Mouse (Mus musculus) kidney, postnatal 0 days (tissue): ENCODE data around the gene Gm10837. TPM values are rescaled to one million over a fixed set of nuclear protein-coding genes. Genes with fewer than 3 reads are reported as not detected.

Experiments used
- ATAC-seq: fragments of 200-750 bp; cut with Nextera tagmentation; replicated peaks from 2 replicates; pipeline ENCODE4 v1.8.0; 2017; ENCODE audit warnings: low read depth, moderate number of reproducible peaks, moderate TSS enrichment, moderate library complexity; ENCODE audit not compliant: low FRiP score
- DNase-seq: peaks from one replicate; pipeline ENCODE4 v3.0.0-alpha.2; 2016; ENCODE audit warnings: low spot score
- H3K27ac ChIP-seq: fragments of 300-500 bp; sonication (generic); 2 replicates; pipeline ENCODE4 v1.5.1; 2014; ENCODE audit warnings: mild to moderate bottlenecking
- H3K27me3 ChIP-seq: fragments of 300-500 bp; sonication (generic); 2 replicates; pipeline ENCODE4 v1.6.1; 2014; ENCODE audit warnings: low read length, mixed read lengths; ENCODE audit not compliant: insufficient read depth
- H3K36me3 ChIP-seq: fragments of 300-500 bp; sonication (generic); 2 replicates; pipeline ENCODE4 v1.6.1; 2014; ENCODE audit warnings: low read length, mixed read lengths; ENCODE audit not compliant: insufficient read depth
- H3K4me1 ChIP-seq: fragments of 300-500 bp; sonication (generic); replicated peaks from 2 replicates; pipeline ENCODE4 v1.6.1; 2014; ENCODE audit warnings: antibody characterized with exemption, low read length, mixed read lengths; ENCODE audit not compliant: insufficient read depth
- H3K4me2 ChIP-seq: fragments of 300-500 bp; sonication (generic); 2 replicates; pipeline ENCODE4 v1.6.1; 2014; ENCODE audit warnings: mild to moderate bottlenecking, low read length, moderate library complexity, mixed read lengths
- H3K4me3 ChIP-seq: fragments of 300-500 bp; sonication (generic); replicated peaks from 2 replicates; pipeline ENCODE4 v1.5.1; 2014; ENCODE audit warnings: low read depth, low read length
- H3K9ac ChIP-seq: fragments of 300-500 bp; sonication (generic); 2 replicates; pipeline ENCODE4 v1.6.1; 2014; ENCODE audit warnings: low read depth, low read length
- H3K9me3 ChIP-seq: fragments of 300-500 bp; sonication (generic); replicated peaks from 2 replicates; pipeline ENCODE4 v1.6.1; 2016; ENCODE audit warnings: low read length, inconsistent platforms, mixed read lengths
- CTCF ChIP-seq: IDR thresholded peaks from 2 replicates; pipeline ENCODE4 v1.5.1; 2016; ENCODE audit warnings: antibody characterized with exemption, low read depth, mild to moderate bottlenecking, moderate library complexity
- WGBS: fragments of 180-500 bp; shearing (Covaris S2); extraction: QIAGEN DNeasy Blood & Tissue Kit; methylation state at CpG from one replicate; pipeline ENCODE4 v1.1.7; 2014; 5-methylcytosine and 5-hydroxymethylcytosine counted together
- polyA plus RNA-seq: library from polyadenylated mRNA; unstranded; fragments of >200 nt; fragmentation: Nextera tagmentation; extraction: Ambion mirVana; gene quantifications from 2 replicates; pipeline ENCODE4 v1.2.1, GENCODE M21; 2015

Gene Gm10837
- polyA plus RNA-seq, 1 experiment from 2014 or later = not detected

GRCm38 (mm10) chr14:122528475-122528874 is 38.1 kb downstream of the Gm10837 start:
- DNase-seq (no peak), ATAC-seq (no peak)
- no peaks in the 10 kb centered on the region for H3K27me3 ChIP-seq
- H3K9ac ChIP-seq = no peak overlapping the region
- TF ChIP-seq CTCF = no peak
- no peaks in the 10 kb centered on the region for H3K4me1 ChIP-seq
- no peaks in the 10 kb centered on the region for H3K9me3 ChIP-seq
- H3K36me3 ChIP-seq = no peaks in the 10 kb centered on the region
- no peak overlapping the region for H3K4me3 ChIP-seq
- 80% methylated on average over 4 of the region's 4 CpGs for WGBS
- no peak overlapping the region for H3K4me2 ChIP-seq
- no peak overlapping the region for H3K27ac ChIP-seq

DNA sequence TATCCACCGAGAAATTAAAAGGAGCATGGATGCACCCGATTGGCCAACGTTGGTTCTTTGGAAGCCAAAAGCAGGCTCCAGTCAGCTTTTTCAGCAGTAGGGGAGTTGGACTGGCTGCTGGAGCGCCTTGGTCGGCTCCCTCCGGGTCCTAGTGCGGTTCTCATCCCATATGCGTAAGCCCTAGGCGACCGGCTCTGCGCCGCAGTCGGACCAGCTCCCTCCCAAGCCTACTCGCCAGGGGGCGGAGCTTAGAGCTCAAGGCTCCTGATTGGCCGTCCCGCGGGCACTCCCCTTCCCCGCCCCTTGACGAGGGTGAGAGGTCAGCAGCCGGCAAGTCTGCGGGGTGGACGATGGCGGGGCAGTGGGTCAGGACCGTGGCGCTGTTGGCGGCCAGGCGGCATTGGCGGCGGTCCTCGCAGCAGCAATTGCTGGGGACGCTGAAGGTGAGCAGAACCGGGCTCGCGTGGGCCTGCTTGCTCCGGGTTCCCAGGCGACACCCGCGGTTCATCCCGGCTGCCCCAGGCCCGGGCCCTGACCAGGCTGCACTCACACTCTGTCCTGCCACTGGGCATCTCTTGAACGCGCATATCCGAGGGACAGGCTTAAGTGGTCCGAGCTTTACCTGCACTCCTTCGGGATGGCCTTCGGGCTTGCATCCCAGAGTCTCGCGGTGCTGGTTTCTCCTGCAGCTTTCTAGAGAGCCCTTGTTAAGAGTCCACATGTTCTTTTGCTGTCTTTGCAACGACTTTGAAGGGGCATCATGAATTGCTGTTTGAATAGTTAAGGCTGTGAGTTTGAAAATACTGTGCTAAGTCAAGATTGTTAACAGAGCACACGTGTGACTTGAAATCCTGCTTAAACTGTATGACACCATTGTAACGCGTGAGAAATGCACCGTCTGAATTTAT is 43.9 kb downstream of the Gm10837 start, which contains the start of gene Pcca:
TSS of gene Pcca (plus strand) at position 308 of the 908 bp plus-strand sequence.
- no peaks in the 10 kb centered on the region for H3K9me3 ChIP-seq
- H3K4me2 ChIP-seq = peak within 1 kb of the TSS; percentile 88
- H3K27me3 ChIP-seq = no peaks in the 10 kb centered on the region
- H3K9ac ChIP-seq = peak within 1 kb of the TSS; percentile 64
- no peaks in the 10 kb centered on the region for H3K36me3 ChIP-seq
- ATAC-seq = peak; percentile 99
- peak within 1 kb of the TSS; percentile 74 for H3K4me3 ChIP-seq
- no peaks in the 10 kb centered on the region for H3K4me1 ChIP-seq
- 2% methylated on average over 53 of the region's 54 CpGs for WGBS
- peak within 1 kb of the TSS; percentile 75 for H3K27ac ChIP-seq
- 0 out of 2 replicates have a peak, but pooled peaks have one; percentile 18 for TF ChIP-seq CTCF
- DNase-seq = peak; percentile 95

DNA sequence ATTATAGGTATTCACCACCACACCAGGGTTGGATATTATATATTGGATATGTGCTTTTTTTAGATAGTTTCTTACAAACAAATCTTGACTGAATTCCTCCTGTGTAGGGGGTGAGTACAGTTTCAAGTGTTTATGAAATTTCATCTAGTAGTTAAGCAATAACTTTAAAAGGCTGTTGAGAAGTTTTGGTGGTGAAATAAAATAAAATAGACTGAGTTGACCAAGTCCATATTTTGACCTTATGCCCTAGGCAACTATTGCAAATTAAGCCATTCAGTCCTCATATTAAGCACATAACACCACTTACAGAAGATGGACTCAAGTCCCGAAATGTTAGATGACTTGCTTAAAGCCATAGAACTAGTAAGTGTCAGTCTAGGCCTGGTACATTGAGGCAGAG is 45.6 kb downstream of the Gm10837 start:
- no peaks in the 10 kb centered on the region for H3K36me3 ChIP-seq
- WGBS = 97% methylated on average over 1 of the region's 1 CpGs

More for the DNA sequence above, 45.6 kb downstream of the Gm10837 start:
- Histone ChIP-seq H3K4me3 (no peak overlapping the region), H3K4me2 (no peak overlapping the region), H3K9me3 (no peaks in the 10 kb centered on the region), H3K4me1 (no peaks in the 10 kb centered on the region), H3K9ac (no peak overlapping the region), H3K27me3 (no peaks in the 10 kb centered on the region), H3K27ac (no peak overlapping the region)
- no peak for ATAC-seq
- DNase-seq = no peak
- TF ChIP-seq CTCF = no peak

Other genes starting within 250 kb of the Gm10837 start
- gene Gm5089, start 39.5 kb upstream of the Gm10837 start, polyA plus RNA-seq = not detected in 2 replicates
- gene Zic5, start 24.9 kb upstream of the Gm10837 start, polyA plus RNA-seq = 0.06 and 0.11 TPM in 2 replicates
- gene Zic2, start 15.2 kb upstream of the Gm10837 start, polyA plus RNA-seq = not detected in 2 replicates
- gene Pcca, start 43.7 kb downstream of the Gm10837 start, polyA plus RNA-seq = 36.0 and 42.1 TPM in 2 replicates